Mouse (Mus musculus) liver, postnatal 0 days (tissue): Measurements from ENCODE around the gene Mettl24.

Experiments used
- CTCF ChIP-seq: sonication (generic); IDR thresholded peaks from 2 replicates; pipeline ENCODE4 v1.5.1; 2016; ENCODE audit warnings: antibody characterized with exemption, low read depth
- EP300 ChIP-seq: IDR thresholded peaks from 2 replicates; pipeline ENCODE4 v1.6.1; 2016; ENCODE audit warnings: antibody characterized with exemption, low read depth, mild to moderate bottlenecking

GRCm38 (mm10) chr10:40827706-40828105 lies 144.6 kb downstream of the Mettl24 start:
- TF ChIP-seq CTCF (no peak), EP300 (no peak)
